Mouse (Mus musculus): ENCODE results near the gene Tcf15. TPM values are rescaled to one million over a fixed set of nuclear protein-coding genes. Genes with fewer than 3 reads are reported as not detected.

The Tcf15 gene
- polyA plus RNA-seq, 1 experiment from 2014 or later = 3.8 TPM

DNA sequence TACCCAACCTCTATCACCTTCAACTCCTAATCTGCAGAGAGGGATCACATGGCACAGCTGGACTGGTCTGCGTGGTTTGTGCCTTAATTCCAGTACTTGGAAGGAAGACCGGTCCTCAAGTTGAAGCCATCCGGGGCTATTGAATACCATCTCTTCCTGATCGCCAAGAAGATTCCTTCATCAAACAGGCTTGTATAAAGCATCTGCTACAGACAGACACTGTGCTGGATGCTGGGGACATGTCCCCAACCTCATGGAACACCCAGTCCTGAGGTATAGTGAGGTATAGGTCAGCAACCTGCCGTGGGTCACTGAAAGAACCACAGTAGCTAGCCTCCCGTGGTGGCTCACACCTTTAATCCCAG, 34.4 kb downstream of the Tcf15 start:
- H3K4me1 ChIP-seq = peaks cover 5% of the 10 kb centered on the region; the same call in 1 of the 2 replicates
- no peaks in the 10 kb centered on the region for H3K36me3 ChIP-seq
- no peaks in the 10 kb centered on the region for H3K9me3 ChIP-seq
- no peak for ATAC-seq (ENCODE audit: low FRiP score, low read depth)
- 76% methylated on average over 6 of the region's 6 CpGs for WGBS
- H3K4me2 ChIP-seq (replicated peaks) = 0 out of 2 replicates have a peak overlapping the region, but pooled peaks have one; percentile 42
- H3K9ac ChIP-seq (replicated peaks) = no peak overlapping the region
- no peaks in the 10 kb centered on the region; the same call in 1 of the 2 replicates for H3K27me3 ChIP-seq
- no peak overlapping the region for H3K4me3 ChIP-seq
- no peak overlapping the region for H3K27ac ChIP-seq (replicated peaks)

DNA sequence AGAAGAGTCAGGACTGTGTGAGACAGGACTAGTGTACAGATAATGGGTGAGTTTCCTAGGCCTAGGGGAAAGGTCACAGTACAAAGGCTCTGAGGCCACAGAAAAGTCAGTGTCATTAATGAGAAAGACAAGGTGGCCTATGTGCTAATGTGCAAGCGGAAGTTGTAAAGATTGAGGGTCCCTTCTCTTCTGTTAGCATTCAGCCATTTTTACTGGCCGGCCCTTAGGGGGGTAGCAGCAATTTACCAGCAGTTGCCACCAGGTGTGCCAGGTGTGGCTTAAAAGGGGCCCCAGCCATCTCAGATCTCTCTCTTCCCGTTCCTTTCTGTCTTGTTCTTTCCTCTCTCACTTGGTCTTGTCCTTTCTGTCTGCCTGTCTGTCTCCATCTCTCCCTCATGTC, 35.0 kb downstream of the Tcf15 start:
- ATAC-seq (ENCODE audit: low FRiP score, low read depth) = no peak
- WGBS = 96% methylated on average over 3 of the region's 3 CpGs
- no peaks in the 10 kb centered on the region for H3K36me3 ChIP-seq
- peaks cover 5% of the 10 kb centered on the region; the same call in 1 of the 2 replicates for H3K4me1 ChIP-seq
- no peaks in the 10 kb centered on the region for H3K9me3 ChIP-seq
- no peak overlapping the region for H3K4me3 ChIP-seq
- no peaks in the 10 kb centered on the region; the same call in 1 of the 2 replicates for H3K27me3 ChIP-seq
- no peak overlapping the region for H3K9ac ChIP-seq (replicated peaks)
- no peak overlapping the region for H3K4me2 ChIP-seq (replicated peaks)
- no peak overlapping the region for H3K27ac ChIP-seq (replicated peaks)

DNA sequence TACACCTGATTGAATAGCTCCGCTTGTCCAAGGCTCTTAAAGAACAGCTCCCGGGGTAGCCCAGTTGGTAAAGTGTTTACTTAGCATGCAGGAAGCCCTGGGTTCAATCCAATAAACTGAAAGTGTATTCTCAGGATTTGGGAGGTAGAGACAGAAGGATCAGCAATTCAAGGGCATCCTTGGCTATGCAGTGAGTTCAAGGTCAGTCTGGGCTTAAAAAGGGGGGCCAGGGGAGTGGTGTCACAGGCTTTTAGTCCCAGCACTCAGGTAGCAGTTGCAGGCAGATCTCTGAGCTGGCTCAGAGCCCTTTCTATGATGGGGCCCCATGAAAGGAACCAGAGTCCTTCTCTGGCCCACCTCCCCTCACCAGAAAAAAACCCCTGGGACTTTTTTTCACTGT, 35.9 kb downstream of the Tcf15 start:
- no peaks in the 10 kb centered on the region for H3K9me3 ChIP-seq
- H3K27ac ChIP-seq (replicated peaks) = no peak overlapping the region
- peaks cover 5% of the 10 kb centered on the region; the same call in 1 of the 2 replicates for H3K4me1 ChIP-seq
- H3K4me2 ChIP-seq (replicated peaks) = no peak overlapping the region
- WGBS = 78% methylated on average over 2 of the region's 2 CpGs
- ATAC-seq (ENCODE audit: low FRiP score, low read depth) = no peak
- no peaks in the 10 kb centered on the region for H3K36me3 ChIP-seq
- no peak overlapping the region for H3K4me3 ChIP-seq
- no peaks in the 10 kb centered on the region; the same call in 1 of the 2 replicates for H3K27me3 ChIP-seq
- H3K9ac ChIP-seq (replicated peaks) = no peak overlapping the region

DNA sequence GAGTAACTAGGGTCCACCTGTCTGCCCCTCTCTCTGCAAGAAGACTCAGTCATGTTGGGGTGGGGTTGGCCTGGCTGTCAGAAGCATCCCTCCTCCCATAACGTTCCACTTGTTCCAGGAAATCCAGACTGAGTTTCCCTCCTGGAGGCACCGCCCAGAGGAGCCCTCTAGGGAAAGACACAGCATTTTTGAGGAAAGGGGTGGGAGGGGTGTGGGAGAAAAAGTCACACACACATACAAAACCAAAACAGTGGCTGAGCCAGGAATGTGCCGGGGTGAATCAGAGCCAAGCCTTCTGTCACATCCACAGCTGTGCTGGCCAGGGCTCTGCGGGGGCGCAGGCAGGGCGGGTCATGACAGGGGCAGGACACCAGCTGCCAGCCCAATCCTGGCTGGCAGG, 37.0 kb downstream of the Tcf15 start:
- H3K9me3 ChIP-seq = no peaks in the 10 kb centered on the region
- H3K9ac ChIP-seq (replicated peaks) = peak overlapping the region; percentile 11; the same call in 1 of the 2 replicates
- no peaks in the 10 kb centered on the region for H3K36me3 ChIP-seq
- ATAC-seq (ENCODE audit: low FRiP score, low read depth) = no peak
- H3K4me3 ChIP-seq = no peak overlapping the region
- no peak overlapping the region for H3K4me2 ChIP-seq (replicated peaks)
- no peak overlapping the region for H3K27ac ChIP-seq (replicated peaks)
- peaks cover 5% of the 10 kb centered on the region; the same call in 1 of the 2 replicates for H3K4me1 ChIP-seq
- 73% methylated on average over 6 of the region's 6 CpGs for WGBS
- H3K27me3 ChIP-seq = no peaks in the 10 kb centered on the region; the same call in 1 of the 2 replicates

DNA sequence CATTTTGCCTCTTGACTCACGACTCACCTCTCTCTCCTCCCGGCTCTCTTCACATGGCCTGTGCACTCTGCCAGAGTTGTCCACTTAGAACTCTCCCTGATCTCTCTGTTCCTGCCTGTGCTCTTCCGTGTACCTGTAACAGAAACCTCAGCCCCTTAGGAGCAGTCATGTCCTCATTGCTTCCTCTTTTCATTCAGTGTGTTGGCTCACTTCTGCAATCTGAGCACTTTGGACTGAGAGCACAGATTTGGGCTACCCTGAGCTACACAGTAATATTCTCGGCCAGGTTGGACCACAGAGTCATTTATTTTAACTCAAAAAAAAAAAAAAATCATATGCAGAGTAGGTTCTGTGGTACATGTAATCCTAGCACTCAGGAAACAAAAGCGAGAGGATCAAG, 43.8 kb downstream of the Tcf15 start:
- H3K4me1 ChIP-seq = no peaks in the 10 kb centered on the region
- H3K27ac ChIP-seq (replicated peaks) = no peak overlapping the region
- H3K4me2 ChIP-seq (replicated peaks) = no peak overlapping the region
- no peaks in the 10 kb centered on the region for H3K27me3 ChIP-seq
- 83% methylated on average over 5 of the region's 5 CpGs for WGBS
- no peaks in the 10 kb centered on the region for H3K36me3 ChIP-seq
- no peak overlapping the region for H3K9ac ChIP-seq (replicated peaks)
- H3K9me3 ChIP-seq = no peaks in the 10 kb centered on the region
- ATAC-seq (ENCODE audit: low FRiP score, low read depth) = no peak
- no peak overlapping the region for H3K4me3 ChIP-seq

DNA sequence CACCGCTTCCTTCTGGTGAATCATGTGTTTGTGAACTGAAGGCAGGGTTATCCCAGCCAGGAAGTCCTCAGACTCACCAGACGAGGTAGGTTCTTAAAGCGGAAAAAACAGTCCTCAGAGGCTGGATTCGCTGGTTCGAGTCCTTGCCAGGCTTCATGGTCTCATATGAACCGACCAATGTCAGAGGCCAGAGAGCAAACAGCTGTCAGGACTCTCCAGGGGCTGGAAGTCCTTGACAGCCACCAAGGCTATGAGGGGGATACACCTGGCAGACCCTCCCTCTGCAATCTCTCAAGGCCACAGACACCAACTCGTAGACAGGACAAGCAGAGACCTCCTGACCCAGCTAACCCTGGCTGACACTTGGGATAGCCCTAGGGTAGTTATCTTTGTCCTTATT, 45.9 kb downstream of the Tcf15 start:
- ATAC-seq (ENCODE audit: low FRiP score, low read depth) = no peak
- Histone ChIP-seq H3K36me3 (no peaks in the 10 kb centered on the region), H3K4me2 (replicated peaks) (no peak overlapping the region), H3K9ac (replicated peaks) (no peak overlapping the region), H3K9me3 (no peaks in the 10 kb centered on the region), H3K4me3 (no peak overlapping the region), H3K27me3 (no peaks in the 10 kb centered on the region), H3K4me1 (no peaks in the 10 kb centered on the region), H3K27ac (replicated peaks) (no peak overlapping the region)
- 69% methylated on average over 7 of the region's 7 CpGs for WGBS

DNA sequence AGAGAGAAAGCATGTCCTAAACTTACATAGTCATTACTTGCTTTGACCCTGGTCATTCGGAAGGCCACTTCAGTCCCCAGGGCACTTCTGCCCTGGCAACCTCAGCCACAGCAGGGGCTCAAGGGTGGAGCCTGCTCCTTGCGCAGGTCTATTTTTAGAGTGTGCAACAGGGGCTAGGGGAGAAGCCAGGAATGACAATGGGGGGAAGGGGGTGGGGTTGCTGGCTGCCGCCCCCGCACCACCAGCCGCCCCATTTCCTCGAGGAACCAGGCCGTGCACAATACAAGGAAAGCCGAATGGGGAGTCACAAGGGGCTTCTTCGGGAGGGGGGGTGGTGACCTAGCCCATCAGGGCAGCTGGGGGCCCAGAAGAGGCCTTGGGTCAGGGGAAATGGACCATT, 46.3 kb downstream of the Tcf15 start:
- H3K27ac ChIP-seq (replicated peaks) = no peak overlapping the region
- H3K9me3 ChIP-seq = no peaks in the 10 kb centered on the region
- WGBS = 62% methylated on average over 7 of the region's 9 CpGs
- H3K4me1 ChIP-seq = no peaks in the 10 kb centered on the region
- no peaks in the 10 kb centered on the region for H3K36me3 ChIP-seq
- H3K9ac ChIP-seq (replicated peaks) = no peak overlapping the region
- no peaks in the 10 kb centered on the region for H3K27me3 ChIP-seq
- H3K4me2 ChIP-seq (replicated peaks) = no peak overlapping the region
- no peak for ATAC-seq (ENCODE audit: low FRiP score, low read depth)
- H3K4me3 ChIP-seq = no peak overlapping the region

DNA sequence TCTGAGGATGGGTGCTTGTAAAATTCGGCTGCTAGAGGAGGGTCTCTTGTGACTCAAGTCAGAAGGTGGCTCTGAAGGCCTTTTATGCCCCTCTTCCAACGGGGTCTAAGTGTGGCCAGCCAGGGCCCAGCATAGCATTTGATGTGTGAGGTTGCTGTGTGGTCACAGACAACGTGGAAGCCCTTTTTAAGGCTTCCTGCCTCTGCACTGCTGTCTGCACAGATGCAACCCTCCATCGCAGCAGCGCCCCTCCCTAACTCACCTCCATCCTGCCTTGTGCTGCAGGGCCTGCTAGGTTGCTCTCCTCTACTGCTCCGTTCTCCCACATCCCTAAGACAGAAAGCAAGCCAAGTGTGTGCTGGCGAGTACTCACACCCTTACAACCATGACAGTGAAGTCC, 46.8 kb downstream of the Tcf15 start:
- Histone ChIP-seq H3K36me3 (no peaks in the 10 kb centered on the region), H3K4me3 (no peak overlapping the region), H3K9me3 (no peaks in the 10 kb centered on the region), H3K9ac (replicated peaks) (no peak overlapping the region), H3K27ac (replicated peaks) (no peak overlapping the region), H3K27me3 (no peaks in the 10 kb centered on the region), H3K4me2 (replicated peaks) (no peak overlapping the region), H3K4me1 (no peaks in the 10 kb centered on the region)
- no peak for ATAC-seq (ENCODE audit: low FRiP score, low read depth)
- 74% methylated on average over 7 of the region's 7 CpGs for whole genome bisulfite sequencing

DNA sequence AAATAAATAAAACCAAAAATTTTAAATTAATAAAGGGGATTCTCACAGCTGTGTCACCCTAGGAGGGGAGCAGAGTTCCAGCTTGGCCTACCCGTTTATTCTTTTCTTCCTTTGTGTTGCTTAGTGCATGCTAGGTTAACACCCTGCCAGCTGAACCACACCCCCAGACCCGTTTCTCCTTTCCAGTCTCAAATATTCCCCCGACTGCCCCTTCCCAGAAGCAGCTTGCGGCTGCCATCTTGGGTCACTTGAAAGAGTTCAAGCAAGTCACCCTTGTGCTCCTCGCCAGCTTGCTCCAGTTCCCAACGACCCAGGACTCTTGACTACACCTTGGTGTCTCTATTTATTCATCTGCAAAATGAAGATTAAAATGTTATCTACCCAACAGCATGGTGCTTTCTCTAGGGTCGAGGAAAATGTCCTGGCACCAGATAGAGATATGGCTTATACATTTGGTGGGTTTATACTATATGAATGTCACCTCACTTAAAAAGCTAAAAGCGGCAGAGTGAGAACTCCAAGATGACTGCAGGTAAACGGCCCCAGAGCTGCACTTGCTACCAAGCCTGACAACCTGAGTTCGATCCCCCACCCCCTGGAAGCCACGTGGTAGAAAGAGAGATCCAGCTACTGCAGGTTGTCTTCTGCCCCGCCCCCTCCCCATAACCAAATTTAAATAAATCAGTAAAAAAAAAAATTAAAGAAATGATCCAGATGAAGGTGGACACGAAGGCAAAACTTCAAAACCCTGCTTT, 49.4 kb downstream of the Tcf15 start:
- Histone ChIP-seq H3K27me3 (no peaks in the 10 kb centered on the region), H3K4me1 (0 out of 2 replicates have a peak, but pooled peaks cover 3% of the 10 kb centered on the region), H3K36me3 (no peaks in the 10 kb centered on the region), H3K4me2 (replicated peaks) (no peak overlapping the region), H3K9me3 (no peaks in the 10 kb centered on the region), H3K4me3 (no peak overlapping the region), H3K27ac (replicated peaks) (no peak overlapping the region), H3K9ac (replicated peaks) (no peak overlapping the region)
- 75% methylated on average over 13 of the region's 13 CpGs for WGBS
- no peak for ATAC-seq (ENCODE audit: low FRiP score, low read depth)

DNA sequence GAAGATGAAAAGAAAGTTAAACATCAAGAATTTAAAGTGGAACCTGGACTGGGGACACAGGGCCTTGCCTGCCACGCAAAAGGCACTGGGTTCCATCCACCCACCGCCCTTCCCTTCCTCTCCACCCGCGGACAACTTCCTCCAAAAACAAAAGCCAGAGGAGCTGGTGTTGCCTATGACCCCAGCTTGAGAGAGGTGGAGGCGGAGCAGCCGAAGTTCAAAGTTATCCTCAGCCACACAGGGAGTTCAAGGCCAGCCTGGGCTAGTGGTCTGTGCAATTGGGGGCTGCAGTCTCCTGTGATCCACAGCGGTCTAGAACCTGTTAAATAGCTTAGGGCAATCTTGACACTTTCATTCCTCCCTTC, 50.0 kb downstream of the Tcf15 start:
- Histone ChIP-seq H3K36me3 (no peaks in the 10 kb centered on the region), H3K27ac (replicated peaks) (no peak overlapping the region), H3K27me3 (no peaks in the 10 kb centered on the region), H3K9me3 (no peaks in the 10 kb centered on the region), H3K4me2 (replicated peaks) (no peak overlapping the region), H3K4me3 (no peak overlapping the region), H3K9ac (replicated peaks) (no peak overlapping the region), H3K4me1 (0 out of 2 replicates have a peak, but pooled peaks cover 3% of the 10 kb centered on the region)
- 75% methylated on average over 7 of the region's 7 CpGs for WGBS
- no peak for ATAC-seq (ENCODE audit: low FRiP score, low read depth)

DNA sequence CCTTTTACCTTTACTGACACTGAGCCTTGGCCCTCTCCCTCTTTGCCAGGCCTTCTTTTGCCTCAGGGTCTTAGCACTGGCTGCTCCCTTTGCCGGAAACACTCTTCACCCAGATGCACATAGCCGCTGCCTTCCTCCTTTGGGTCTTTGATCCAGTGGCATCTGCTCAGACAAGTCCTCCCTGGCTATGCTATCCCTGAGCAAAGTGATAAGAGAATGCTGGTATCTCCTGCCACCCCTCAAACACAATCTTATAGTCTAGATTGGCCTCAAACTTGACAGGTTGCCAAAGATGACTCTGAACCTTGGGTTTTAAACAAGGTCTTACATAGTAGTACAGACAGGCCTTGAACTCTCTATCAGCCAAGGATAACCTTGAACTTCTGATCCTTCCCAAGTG, 51.2 kb downstream of the Tcf15 start:
- Histone ChIP-seq H3K9me3 (no peaks in the 10 kb centered on the region), H3K4me3 (no peak overlapping the region), H3K36me3 (no peaks in the 10 kb centered on the region), H3K4me2 (replicated peaks) (no peak overlapping the region), H3K27ac (replicated peaks) (no peak overlapping the region), H3K4me1 (0 out of 2 replicates have a peak, but pooled peaks cover 3% of the 10 kb centered on the region), H3K9ac (replicated peaks) (no peak overlapping the region), H3K27me3 (no peaks in the 10 kb centered on the region)
- ATAC-seq (ENCODE audit: low FRiP score, low read depth) = no peak
- 91% methylated on average over 2 of the region's 2 CpGs for WGBS

DNA sequence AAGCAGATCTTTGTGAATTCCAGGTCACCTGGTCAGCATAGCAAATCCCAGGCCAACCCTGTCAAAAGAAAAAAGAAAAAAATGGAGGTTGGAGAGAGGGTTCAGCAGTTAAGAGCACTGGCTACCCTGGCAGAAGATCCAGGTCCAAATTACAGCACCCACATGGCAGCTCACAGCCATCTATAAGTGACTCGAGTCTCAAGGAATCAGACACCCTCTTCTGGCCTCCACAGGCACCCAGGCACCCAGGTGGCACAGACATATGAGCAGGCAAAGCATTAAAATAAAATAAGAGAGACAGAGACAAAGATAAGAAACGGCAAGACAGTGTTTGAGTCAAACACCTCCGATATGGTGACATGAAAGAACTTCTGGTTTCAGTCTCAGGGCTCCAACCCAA, 53.5 kb downstream of the Tcf15 start:
- peak; percentile 38; the same call in 1 of the 2 replicates for ATAC-seq (ENCODE audit: low FRiP score, low read depth)
- no peaks in the 10 kb centered on the region for H3K36me3 ChIP-seq
- no peak overlapping the region for H3K9ac ChIP-seq (replicated peaks)
- H3K9me3 ChIP-seq = no peaks in the 10 kb centered on the region
- no peak overlapping the region for H3K4me2 ChIP-seq (replicated peaks)
- no peak overlapping the region for H3K4me3 ChIP-seq
- 0 out of 2 replicates have a peak overlapping the region, but pooled peaks have one; percentile 25 for H3K27ac ChIP-seq (replicated peaks)
- WGBS = 51% methylated on average over 3 of the region's 3 CpGs
- 0 out of 2 replicates have a peak, but pooled peaks cover 3% of the 10 kb centered on the region for H3K4me1 ChIP-seq
- H3K27me3 ChIP-seq = no peaks in the 10 kb centered on the region
